Mouse (Mus musculus): Measurements from ENCODE around the gene Zfp652. TPM values are rescaled to one million over a fixed set of nuclear protein-coding genes. Genes with fewer than 3 reads are reported as not detected.
A peak's percentile ranks its signal among the peaks of the same experiment; 100 is the strongest.

The Zfp652 gene
- polyA plus RNA-seq, 1 experiment from 2014 or later, result 23.2 TPM

GRCm38 (mm10) chr11:95682946-95683345 is 29.5 kb upstream of the Zfp652 start:
- peak overlapping the region; percentile 10; the same call in 1 of the 2 replicates for H3K27ac ChIP-seq (ENCODE audit: low read length)
- H3K4me1 ChIP-seq (replicated peaks; ENCODE audit: control insufficient read depth, insufficient read depth, low read length), result no peaks in the 10 kb centered on the region; the same call in 1 of the 2 replicates
- ATAC-seq (ENCODE audit: low read depth), result no peak
- peaks cover 20% of the 10 kb centered on the region for H3K36me3 ChIP-seq (ENCODE audit: control insufficient read depth, insufficient read depth, low read length)
- H3K27me3 ChIP-seq (ENCODE audit: control insufficient read depth, insufficient read depth, low read depth, low read length), result no peaks in the 10 kb centered on the region
- H3K9me3 ChIP-seq (ENCODE audit: control insufficient read depth, low read length), result no peaks in the 10 kb centered on the region
- WGBS, result 78% methylated on average over 3 of the region's 3 CpGs
- no peak overlapping the region for H3K4me3 ChIP-seq (ENCODE audit: low read length)
- H3K4me2 ChIP-seq (ENCODE audit: low read depth, low read length), result no peak overlapping the region
- H3K9ac ChIP-seq (ENCODE audit: low read length), result no peak overlapping the region

DNA sequence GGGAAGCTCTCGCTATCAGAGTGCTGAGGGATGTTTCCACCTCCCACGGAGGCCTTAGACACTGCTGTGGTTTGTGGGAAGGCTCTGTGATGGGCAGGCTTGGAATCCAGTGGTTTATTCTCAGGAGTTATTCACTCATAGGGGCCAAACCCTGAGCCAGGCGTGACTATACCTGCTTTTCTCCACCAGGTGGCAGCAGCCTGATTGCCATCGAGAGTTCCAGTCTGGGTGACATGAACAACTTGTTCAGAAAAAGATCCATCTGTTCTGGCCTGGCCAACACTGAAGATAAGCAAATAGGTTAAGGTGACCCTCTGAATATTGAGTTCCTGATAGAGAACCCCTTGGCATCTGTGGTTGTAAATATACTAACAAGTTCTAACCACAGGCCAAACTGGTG is 26.4 kb upstream of the Zfp652 start:
- no peak overlapping the region for H3K9ac ChIP-seq (ENCODE audit: low read length)
- no peaks in the 10 kb centered on the region for H3K9me3 ChIP-seq (ENCODE audit: control insufficient read depth, low read length)
- H3K4me3 ChIP-seq (ENCODE audit: low read length), result no peak overlapping the region
- H3K27ac ChIP-seq (ENCODE audit: low read length), result no peak overlapping the region
- ATAC-seq (ENCODE audit: low read depth), result peak; percentile 46; the same call in 1 of the 2 replicates
- H3K27me3 ChIP-seq (ENCODE audit: control insufficient read depth, insufficient read depth, low read depth, low read length), result no peaks in the 10 kb centered on the region
- peaks cover 7% of the 10 kb centered on the region; the same call in 1 of the 2 replicates for H3K4me1 ChIP-seq (replicated peaks; ENCODE audit: control insufficient read depth, insufficient read depth, low read length)
- WGBS, result 4% methylated on average over 4 of the region's 4 CpGs
- H3K4me2 ChIP-seq (ENCODE audit: low read depth, low read length), result no peak overlapping the region
- H3K36me3 ChIP-seq (ENCODE audit: control insufficient read depth, insufficient read depth, low read length), result no peaks in the 10 kb centered on the region; the same call in 1 of the 2 replicates

DNA sequence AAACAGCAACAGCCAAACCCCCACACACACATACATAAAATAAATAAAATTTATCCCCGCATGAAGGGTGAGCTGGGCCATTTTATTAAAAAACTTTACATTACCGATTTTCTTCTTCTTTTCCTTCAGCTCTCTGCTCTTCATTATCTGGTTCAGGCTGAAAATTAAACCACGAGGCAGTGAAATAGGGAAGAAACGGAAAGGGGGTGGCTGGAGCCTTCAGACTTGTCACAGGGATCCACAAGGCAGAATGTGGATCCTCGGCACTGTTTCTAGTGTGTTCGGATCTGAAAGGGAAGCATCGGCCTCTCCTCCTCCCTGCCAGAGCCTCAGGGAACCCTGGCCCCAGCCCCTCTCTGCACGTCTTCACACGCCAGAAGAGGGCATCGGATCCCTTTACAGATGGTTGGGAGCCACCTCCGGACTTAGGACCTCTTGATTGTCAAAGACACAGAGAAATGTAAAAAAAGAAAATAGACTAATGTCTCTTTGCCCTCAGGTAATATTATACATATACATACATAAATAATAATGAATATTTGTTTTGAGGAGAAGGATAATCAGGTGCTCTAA is 25.3 kb upstream of the Zfp652 start:
- no peak overlapping the region for H3K9ac ChIP-seq (ENCODE audit: low read length)
- no peak overlapping the region for H3K4me2 ChIP-seq (ENCODE audit: low read depth, low read length)
- ATAC-seq (ENCODE audit: low read depth), result no peak
- H3K36me3 ChIP-seq (ENCODE audit: control insufficient read depth, insufficient read depth, low read length), result no peaks in the 10 kb centered on the region
- no peak overlapping the region for H3K4me3 ChIP-seq (ENCODE audit: low read length)
- no peaks in the 10 kb centered on the region for H3K9me3 ChIP-seq (ENCODE audit: control insufficient read depth, low read length)
- H3K27ac ChIP-seq (ENCODE audit: low read length), result no peak overlapping the region
- 43% methylated on average over 11 of the region's 11 CpGs for WGBS
- no peaks in the 10 kb centered on the region for H3K27me3 ChIP-seq (ENCODE audit: control insufficient read depth, insufficient read depth, low read depth, low read length)
- H3K4me1 ChIP-seq (replicated peaks; ENCODE audit: control insufficient read depth, insufficient read depth, low read length), result peaks cover 7% of the 10 kb centered on the region; the same call in 1 of the 2 replicates

DNA sequence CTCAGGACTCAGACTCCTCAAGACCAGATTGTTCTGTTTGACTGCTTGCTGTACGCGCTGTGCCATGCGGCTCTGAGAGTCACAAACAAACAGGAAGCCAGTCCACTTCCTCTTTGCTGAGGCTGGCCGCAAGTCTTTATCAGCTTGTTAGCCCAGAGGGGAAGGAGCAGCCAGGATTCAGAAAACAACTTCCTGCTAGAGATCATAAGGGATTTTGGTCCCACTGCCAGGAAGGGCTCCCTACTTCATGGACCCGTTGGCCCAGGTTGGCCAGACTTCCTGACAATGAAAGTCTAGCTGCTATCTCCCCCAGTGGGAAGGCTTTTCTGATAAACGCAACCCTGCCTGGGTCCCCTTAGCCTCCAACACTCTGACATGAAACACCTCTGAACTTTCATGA is 24.0 kb upstream of the Zfp652 start:
- no peaks in the 10 kb centered on the region for H3K36me3 ChIP-seq (ENCODE audit: control insufficient read depth, insufficient read depth, low read length)
- H3K4me1 ChIP-seq (replicated peaks; ENCODE audit: control insufficient read depth, insufficient read depth, low read length), result peaks cover 7% of the 10 kb centered on the region; the same call in 1 of the 2 replicates
- ATAC-seq (ENCODE audit: low read depth), result peak; percentile 48; the same call in 1 of the 2 replicates
- peak overlapping the region; percentile 5; the same call in 1 of the 2 replicates for H3K9ac ChIP-seq (ENCODE audit: low read length)
- peak overlapping the region; percentile 40 for H3K27ac ChIP-seq (ENCODE audit: low read length)
- WGBS, result 21% methylated on average over 6 of the region's 6 CpGs
- no peaks in the 10 kb centered on the region for H3K27me3 ChIP-seq (ENCODE audit: control insufficient read depth, insufficient read depth, low read depth, low read length)
- H3K9me3 ChIP-seq (ENCODE audit: control insufficient read depth, low read length), result no peaks in the 10 kb centered on the region
- H3K4me3 ChIP-seq (ENCODE audit: low read length), result no peak overlapping the region
- no peak overlapping the region for H3K4me2 ChIP-seq (ENCODE audit: low read depth, low read length)

- peaks cover 7% of the 10 kb centered on the region; the same call in 1 of the 2 replicates for H3K4me1 ChIP-seq (replicated peaks; ENCODE audit: control insufficient read depth, insufficient read depth, low read length)
- ATAC-seq (ENCODE audit: low read depth), result 0 out of 2 replicates have a peak, but pooled peaks have one; percentile 22
- no peaks in the 10 kb centered on the region for H3K36me3 ChIP-seq (ENCODE audit: control insufficient read depth, insufficient read depth, low read length)
- no peaks in the 10 kb centered on the region for H3K9me3 ChIP-seq (ENCODE audit: control insufficient read depth, low read length)
- no peak overlapping the region for H3K4me2 ChIP-seq (ENCODE audit: low read depth, low read length)
- H3K4me3 ChIP-seq (ENCODE audit: low read length), result no peak overlapping the region
- 0 out of 2 replicates have a peak overlapping the region, but pooled peaks have one; percentile 5 for H3K9ac ChIP-seq (ENCODE audit: low read length)
- 46% methylated on average over 7 of the region's 7 CpGs for WGBS
- H3K27ac ChIP-seq (ENCODE audit: low read length), result peak overlapping the region; percentile 40
- H3K27me3 ChIP-seq (ENCODE audit: control insufficient read depth, insufficient read depth, low read depth, low read length), result no peaks in the 10 kb centered on the region
Measured at GRCm38 (mm10) chr11:95688981-95689380, 23.5 kb upstream of the Zfp652 start.

DNA sequence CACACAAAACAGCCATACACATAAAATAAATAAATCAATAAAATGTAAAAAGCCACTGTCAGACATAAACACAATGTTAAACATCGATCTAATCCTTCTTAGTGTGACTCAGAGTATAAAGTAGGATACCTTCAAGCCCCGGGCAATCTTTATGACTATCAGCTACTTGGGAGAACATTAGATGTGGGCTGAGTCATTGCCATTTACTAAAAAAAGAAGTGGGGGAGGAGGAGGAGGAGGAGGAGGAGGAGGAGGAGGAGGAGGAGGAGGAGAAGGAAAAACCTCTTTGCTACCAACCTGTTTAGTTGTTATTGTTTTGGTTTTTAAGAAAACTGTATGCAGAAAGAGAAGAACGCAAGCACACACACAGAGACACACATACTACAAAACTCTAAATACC is 22.9 kb upstream of the Zfp652 start:
- Histone ChIP-seq H3K4me2 (ENCODE audit: low read depth, low read length) (no peak overlapping the region), H3K27ac (ENCODE audit: low read length) (no peak overlapping the region), H3K36me3 (ENCODE audit: control insufficient read depth, insufficient read depth, low read length) (no peaks in the 10 kb centered on the region), H3K4me3 (ENCODE audit: low read length) (no peak overlapping the region), H3K4me1 (replicated peaks; ENCODE audit: control insufficient read depth, insufficient read depth, low read length) (peaks cover 7% of the 10 kb centered on the region; the same call in 1 of the 2 replicates), H3K27me3 (ENCODE audit: control insufficient read depth, insufficient read depth, low read depth, low read length) (no peaks in the 10 kb centered on the region), H3K9me3 (ENCODE audit: control insufficient read depth, low read length) (no peaks in the 10 kb centered on the region), H3K9ac (ENCODE audit: low read length) (no peak overlapping the region)
- ATAC-seq (ENCODE audit: low read depth), result no peak
- 80% methylated on average over 3 of the region's 3 CpGs for WGBS

DNA sequence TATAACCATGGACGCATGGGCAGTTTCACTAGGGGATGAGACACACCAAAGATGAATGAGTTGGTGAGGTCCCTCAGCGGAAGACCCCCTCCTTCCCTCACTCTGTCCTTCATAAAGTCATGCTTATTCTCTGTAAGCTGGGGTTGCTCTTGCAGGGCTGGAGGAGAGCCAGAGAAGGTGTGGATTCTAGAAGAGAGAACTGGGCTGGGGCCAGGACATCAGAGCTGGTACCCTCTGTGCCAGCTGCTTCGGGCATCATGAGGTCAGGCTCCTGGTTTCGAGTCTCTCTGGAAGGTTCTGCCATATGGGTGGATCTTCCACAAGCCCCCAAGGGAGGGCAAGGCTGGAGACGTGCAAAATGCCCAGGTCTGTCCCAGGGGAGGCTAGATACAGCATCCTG is 13.9 kb upstream of the Zfp652 start:
- Histone ChIP-seq H3K4me2 (ENCODE audit: low read depth, low read length) (no peak overlapping the region), H3K4me1 (replicated peaks; ENCODE audit: control insufficient read depth, insufficient read depth, low read length) (no peaks in the 10 kb centered on the region), H3K27me3 (ENCODE audit: control insufficient read depth, insufficient read depth, low read depth, low read length) (no peaks in the 10 kb centered on the region), H3K9me3 (ENCODE audit: control insufficient read depth, low read length) (no peaks in the 10 kb centered on the region), H3K9ac (ENCODE audit: low read length) (no peak overlapping the region), H3K27ac (ENCODE audit: low read length) (no peak overlapping the region), H3K36me3 (ENCODE audit: control insufficient read depth, insufficient read depth, low read length) (no peaks in the 10 kb centered on the region), H3K4me3 (ENCODE audit: low read length) (no peak overlapping the region)
- WGBS, result 78% methylated on average over 5 of the region's 5 CpGs
- ATAC-seq (ENCODE audit: low read depth), result no peak

GRCm38 (mm10) chr11:95700778-95701739 is 11.4 kb upstream of the Zfp652 start:
- H3K4me1 ChIP-seq (replicated peaks; ENCODE audit: control insufficient read depth, insufficient read depth, low read length), result no peaks in the 10 kb centered on the region
- no peaks in the 10 kb centered on the region for H3K27me3 ChIP-seq (ENCODE audit: control insufficient read depth, insufficient read depth, low read depth, low read length)
- no peaks in the 10 kb centered on the region for H3K36me3 ChIP-seq (ENCODE audit: control insufficient read depth, insufficient read depth, low read length)
- H3K27ac ChIP-seq (ENCODE audit: low read length), result no peak overlapping the region
- H3K9me3 ChIP-seq (ENCODE audit: control insufficient read depth, low read length), result no peaks in the 10 kb centered on the region
- H3K4me2 ChIP-seq (ENCODE audit: low read depth, low read length), result no peak overlapping the region
- no peak for ATAC-seq (ENCODE audit: low read depth)
- H3K9ac ChIP-seq (ENCODE audit: low read length), result no peak overlapping the region
- no peak overlapping the region for H3K4me3 ChIP-seq (ENCODE audit: low read length)
- WGBS, result 87% methylated on average over 13 of the region's 13 CpGs
